Mouse (Mus musculus) testis, postnatal 10 days (tissue): ENCODE results near the gene Kif17.

ENCODE experiments used
- DNase-seq: peaks from one replicate; pipeline ENCODE4 v3.0.0; 2021; ENCODE audit warnings: low spot score

Kif17 gene

GRCm38 (mm10) chr4:138342048-138342447, 91.8 kb downstream of the Kif17 start:
- no peak for DNase-seq

- DNase-seq: no peak
Observed at GRCm38 (mm10) chr4:138342778-138343177, 92.5 kb downstream of the Kif17 start.

- DNase-seq: peak; percentile 71
Observed at GRCm38 (mm10) chr4:138343341-138343837, 93.2 kb downstream of the Kif17 start.

GRCm38 (mm10) chr4:138344891-138345545, 94.8 kb downstream of the Kif17 start:
- DNase-seq: no peak

DNA sequence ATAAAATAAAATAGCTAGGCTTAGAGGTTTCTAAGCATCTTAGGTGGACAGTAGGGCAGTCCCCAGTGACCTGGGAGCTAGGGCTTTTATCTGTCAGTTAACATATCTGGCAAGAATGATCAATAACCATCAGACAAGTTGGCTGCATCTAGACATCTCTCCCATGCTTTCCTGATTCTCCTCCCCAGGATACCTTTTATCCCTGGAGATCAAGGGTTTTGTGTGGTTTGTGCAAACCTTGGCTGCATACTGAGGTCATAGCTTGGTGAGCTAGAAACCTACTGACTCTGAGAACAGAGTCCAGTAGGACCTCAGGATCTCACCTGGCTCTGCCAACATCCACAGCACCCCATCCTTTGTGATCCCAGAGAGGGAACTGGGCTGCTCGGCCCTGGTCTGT, 97.0 kb downstream of the Kif17 start:
- no peak for DNase-seq

- DNase-seq: no peak
Observed at GRCm38 (mm10) chr4:138348716-138349115, 98.5 kb downstream of the Kif17 start.
